Mouse (Mus musculus): Measurements from ENCODE around the gene Papln.

The Papln gene

GRCm38 (mm10) chr12:83767833-83768232, 4.4 kb downstream of the Papln start:
- no peak for DNase-seq (ENCODE audit: low spot score in 2 of 2)

DNA sequence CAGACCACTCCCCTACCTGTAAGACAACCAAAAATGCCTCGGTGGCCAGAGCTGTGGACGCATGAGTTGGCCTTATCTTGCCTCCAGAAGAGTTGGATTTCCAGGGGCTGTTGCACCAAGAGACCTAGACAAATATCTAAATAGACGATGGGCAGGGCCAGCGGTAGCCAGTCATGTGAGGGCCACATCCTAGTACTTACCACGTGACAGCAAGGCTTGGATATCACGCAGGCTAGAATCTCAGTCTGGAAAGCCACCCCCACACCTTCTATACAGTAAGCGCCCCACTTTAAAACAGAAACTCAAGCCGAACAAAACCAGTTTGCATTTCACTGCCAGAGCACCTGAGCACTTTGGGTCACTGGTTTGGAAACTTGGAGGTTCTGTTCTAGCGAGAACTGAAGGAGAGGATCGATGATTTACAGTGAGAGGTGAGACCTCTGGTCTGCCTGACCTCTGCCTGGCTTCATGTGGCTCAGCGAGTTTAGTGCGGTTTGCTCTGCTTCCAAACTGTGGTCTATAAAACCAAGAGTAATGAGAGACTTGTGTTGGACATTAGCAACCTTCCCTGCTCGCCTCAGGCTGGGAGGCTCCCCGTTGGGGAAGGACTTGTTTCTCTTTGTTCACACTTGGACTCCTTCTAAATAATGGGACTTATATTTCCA, 4.9 kb downstream of the Papln start:
- no peak for DNase-seq (ENCODE audit: low spot score in 2 of 2)

GRCm38 (mm10) chr12:83770418-83771256, 7.2 kb downstream of the Papln start:
- DNase-seq (ENCODE audit: low spot score in 2 of 2) = peak; percentile 59 to 74

DNA sequence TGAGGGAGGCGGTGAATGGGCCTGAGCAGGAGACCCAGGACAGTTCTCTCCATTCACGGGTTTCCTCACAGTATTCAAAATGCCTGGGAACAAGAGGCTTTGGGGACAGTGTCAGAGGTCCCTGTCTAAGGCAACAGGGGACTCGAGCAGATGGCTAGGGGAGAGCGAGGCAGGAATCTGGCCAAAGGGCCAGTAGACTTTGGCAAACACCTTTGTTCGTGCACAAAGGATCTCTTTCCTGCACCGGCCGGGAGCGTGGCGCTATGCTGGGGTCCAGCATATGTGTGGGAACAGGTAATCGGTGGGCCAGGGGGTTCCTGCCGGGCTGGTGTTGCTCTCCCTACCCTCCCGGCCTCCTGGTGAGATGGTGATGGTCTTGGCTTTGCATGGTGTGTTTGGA, 12.2 kb downstream of the Papln start:
- DNase-seq (ENCODE audit: low spot score in 2 of 2) = no peak

GRCm38 (mm10) chr12:83776766-83777165, 13.3 kb downstream of the Papln start:
- DNase-seq (ENCODE audit: low spot score in 2 of 2) = no peak

DNA sequence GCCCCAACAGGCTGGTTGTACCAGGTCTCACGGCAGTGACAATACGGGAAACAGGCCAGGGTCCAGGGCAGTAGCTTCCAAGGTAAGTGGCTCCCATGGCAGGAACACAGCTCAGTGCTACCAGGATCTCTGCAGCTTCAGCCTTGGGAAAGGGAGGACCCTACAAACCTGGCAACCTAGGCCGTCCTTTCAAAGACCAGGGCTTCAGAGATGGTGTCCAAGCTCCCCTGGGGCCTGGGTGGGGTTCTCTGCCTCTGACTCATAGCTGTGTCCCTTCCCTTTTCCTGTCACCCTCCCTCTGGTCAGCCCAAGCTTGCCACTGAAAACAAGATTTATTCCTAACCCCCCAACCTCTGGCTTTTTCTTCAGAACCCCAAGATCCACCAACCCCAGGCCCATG, 16.7 kb downstream of the Papln start:
- DNase-seq (ENCODE audit: low spot score in 2 of 2) = no peak

DNA sequence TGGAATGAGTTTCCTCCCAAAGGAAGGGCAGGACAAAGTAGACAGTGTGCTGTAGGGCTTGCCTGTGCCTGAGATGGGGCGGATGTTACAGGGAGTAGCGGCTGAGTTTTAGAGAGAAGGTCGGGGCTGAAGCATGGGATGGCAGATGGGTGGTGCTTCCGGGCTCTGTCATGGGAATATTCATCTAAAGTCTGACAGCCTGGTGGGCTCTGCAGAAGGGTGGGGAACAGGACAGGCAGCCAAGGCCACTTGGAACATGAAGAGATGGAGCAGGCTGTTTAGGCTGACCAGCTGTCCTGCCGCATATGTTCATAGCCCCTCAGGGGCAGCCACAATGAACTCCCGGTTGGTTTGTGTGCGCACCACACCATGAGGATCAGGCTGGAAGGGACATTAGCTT, 17.8 kb downstream of the Papln start:
- no peak for DNase-seq (ENCODE audit: low spot score in 2 of 2)

DNA sequence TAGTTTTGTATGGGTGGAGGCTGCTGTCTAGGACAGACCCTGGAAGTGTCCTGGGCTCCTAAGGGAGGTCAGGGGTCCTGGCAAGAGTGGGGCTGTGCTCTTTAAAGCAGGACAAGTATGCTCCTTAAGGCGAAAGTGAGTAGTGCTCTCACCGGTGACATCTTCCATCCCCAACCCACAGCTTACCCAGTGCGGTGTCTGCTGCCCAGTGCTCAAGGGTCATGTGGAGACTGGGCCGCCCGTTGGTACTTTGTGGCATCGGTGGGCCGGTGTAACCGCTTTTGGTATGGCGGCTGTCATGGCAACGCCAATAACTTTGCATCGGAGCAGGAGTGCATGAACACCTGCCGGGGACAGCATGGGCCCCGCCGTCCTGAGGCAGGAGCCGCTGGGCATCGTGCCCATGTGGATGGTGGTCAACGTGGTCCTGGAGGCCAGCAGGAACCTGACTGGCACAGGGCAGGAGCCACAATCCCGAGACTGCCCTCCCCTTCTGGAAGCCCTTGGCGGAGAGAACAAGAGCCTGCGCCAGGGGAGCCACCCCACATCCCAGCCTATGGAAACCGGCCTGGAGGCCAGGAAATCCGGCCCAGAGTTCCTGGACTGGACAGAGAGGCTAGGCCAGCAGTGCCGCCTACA, 18.3 kb downstream of the Papln start:
- DNase-seq (ENCODE audit: low spot score in 2 of 2) = no peak

DNA sequence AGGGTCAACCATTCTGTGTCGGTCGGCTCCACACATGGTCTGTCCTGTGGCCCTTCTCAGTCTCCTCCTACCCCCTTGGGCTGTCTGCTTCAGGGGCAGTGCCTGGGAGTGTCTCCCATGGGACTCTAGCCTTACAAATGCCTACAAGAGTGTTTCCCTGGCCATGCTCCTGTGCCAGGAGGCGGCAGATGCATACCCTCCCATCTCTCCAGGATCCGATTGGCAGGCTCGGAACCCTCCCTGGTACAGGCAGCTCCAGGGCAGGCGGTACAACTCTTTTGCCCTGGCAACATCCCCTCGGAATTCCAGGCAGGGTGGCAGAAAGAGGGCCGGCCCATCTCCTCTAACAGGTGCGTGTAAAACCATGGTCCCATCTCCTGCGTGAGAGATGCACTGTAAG, 19.2 kb downstream of the Papln start:
- DNase-seq (ENCODE audit: low spot score in 2 of 2) = no peak

GRCm38 (mm10) chr12:83785305-83785704, 21.9 kb downstream of the Papln start:
- DNase-seq (ENCODE audit: low spot score in 2 of 2) = no peak

DNA sequence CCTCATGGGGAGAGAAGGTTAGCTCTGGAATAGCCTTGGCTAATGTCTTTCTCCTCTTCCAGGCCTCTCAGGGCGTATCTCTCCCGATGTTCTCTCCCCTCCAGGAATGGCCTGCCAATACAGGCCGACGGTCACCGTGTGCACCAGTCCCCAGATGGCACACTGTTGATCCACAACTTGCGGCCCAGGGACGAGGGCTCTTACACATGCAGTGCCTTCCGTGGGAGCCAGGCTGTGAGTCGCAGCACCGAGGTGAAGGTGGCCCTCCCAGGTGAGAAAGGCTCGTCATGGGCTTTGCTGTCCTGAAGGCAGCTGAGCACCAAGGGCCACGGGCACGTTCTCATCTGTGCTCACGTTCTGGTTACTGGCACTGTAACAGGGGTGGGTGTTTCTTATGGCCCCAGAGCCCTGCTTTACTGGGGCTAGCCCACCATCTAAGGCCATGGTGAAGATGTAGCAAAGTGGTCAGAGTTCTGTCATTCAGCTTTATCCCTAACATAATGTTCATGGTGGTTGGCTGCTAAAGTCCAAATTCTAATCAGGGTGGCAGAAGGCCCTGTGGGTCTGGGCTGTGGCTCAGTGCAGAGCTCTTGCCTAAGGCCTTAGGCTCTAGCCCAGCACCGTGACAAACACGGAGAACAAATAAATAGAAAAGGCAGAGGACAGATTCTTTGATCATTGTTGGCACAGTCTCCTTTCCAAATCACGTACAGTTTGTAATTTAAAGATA, 25.8 kb downstream of the Papln start:
- DNase-seq (ENCODE audit: low spot score in 2 of 2) = no peak

DNA sequence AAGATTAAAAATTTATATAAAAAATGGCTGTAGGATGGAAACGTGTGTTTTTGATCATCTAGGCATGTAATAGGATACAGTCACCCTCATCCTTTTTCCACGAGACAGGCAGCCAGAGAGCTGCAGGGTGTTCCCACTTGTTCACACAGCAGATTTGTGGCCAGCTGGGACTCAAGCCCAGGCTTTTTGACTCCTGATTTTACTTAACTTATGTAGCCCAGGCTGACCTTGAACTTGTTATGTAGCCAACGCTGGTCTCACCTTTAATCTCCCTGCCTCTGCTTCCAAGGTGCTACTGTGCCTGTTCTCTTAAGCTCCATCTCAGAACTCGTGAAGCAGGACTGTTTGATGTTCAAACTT, 26.3 kb downstream of the Papln start:
- DNase-seq (ENCODE audit: low spot score in 2 of 2) = no peak

- DNase-seq (ENCODE audit: low spot score in 2 of 2) = no peak
Observed at GRCm38 (mm10) chr12:83790749-83791148, 27.3 kb downstream of the Papln start.

DNA sequence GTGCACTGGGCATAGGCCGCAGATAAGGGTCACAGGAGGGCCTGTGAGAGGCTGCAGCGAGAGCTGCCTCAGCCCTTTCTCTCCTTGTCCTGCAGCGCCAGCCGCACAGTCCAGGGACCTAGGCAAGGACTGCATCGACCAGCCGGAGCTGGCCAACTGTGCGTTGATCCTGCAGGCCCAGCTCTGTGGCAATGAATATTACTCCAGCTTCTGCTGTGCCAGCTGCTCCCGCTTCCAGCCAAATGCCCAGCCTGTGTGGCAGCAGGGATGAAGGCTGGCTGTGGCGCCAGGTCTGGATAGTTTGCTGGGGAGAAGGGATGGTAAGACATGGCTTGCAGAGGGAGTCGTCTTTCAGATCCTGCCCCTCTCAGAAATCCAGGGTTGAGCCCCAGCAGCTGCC, 28.3 kb downstream of the Papln start:
- peak; percentile 47 to 52 for DNase-seq (ENCODE audit: low spot score in 2 of 2)

DNA sequence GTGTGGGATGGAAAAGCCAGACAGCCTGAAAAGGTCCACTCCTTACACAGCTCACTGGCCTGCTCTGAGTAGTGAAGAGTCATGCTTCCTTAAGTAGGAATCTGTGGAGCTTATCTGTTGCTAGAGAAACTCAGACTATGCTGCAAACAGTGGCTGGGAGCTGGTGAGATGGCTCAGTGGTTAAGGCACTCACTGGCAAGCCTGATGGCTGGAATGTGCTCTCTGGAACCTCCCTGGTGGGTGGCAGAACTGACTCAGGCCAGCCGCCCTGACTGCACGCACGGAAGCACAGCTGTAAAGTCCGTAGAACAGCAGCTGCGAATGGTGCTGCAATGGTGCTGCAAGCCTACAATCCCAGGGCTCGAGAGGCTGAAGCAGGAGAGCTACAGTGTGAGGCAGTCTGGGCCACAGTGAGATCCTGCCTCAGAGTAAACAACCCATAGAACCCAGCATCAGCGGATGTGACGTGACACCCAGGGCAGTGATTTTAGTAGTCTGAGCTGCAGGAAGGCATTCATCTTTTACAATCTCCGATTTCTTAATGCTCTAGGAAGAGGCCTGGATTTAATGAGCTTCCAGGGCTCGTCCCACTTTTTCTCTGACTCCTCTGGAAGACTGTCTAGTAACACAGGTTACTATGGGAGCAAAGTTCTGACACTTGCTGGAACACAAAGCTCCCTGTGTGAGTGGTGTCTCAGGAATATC, 29.4 kb downstream of the Papln start:
- no peak for DNase-seq (ENCODE audit: low spot score in 2 of 2)

- no peak for DNase-seq (ENCODE audit: low spot score in 2 of 2)
Observed at GRCm38 (mm10) chr12:83795051-83795450, 31.6 kb downstream of the Papln start.

- no peak for DNase-seq (ENCODE audit: low spot score in 2 of 2)
Observed at GRCm38 (mm10) chr12:83795586-83795985, 32.2 kb downstream of the Papln start.

GRCm38 (mm10) chr12:83798313-83798712, 34.9 kb downstream of the Papln start:
- DNase-seq (ENCODE audit: low spot score in 2 of 2) = no peak

DNA sequence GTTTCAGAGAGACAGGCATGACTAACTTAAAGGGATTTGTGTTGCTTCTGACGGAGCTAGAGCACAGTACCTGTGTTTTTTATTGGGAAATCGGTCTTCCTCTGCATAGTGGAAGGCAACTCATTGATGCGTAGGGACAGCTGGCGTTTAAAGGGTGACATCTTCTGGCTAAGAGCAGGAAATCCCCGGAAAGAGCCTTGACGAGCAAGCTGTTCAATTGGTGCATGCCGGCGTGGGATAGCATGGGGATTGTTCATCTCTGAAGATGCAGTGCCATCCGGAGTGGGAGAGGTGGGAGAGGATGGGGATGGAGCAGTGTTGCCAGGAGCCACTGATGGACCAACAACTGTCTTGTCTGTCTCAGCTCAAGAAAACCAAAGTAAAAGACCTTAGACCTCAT, 37.5 kb downstream of the Papln start:
- DNase-seq (ENCODE audit: low spot score in 2 of 2) = peak; percentile 59 to 72

- DNase-seq (ENCODE audit: low spot score in 2 of 2) = no peak
Observed at GRCm38 (mm10) chr12:83803641-83804040, 40.2 kb downstream of the Papln start.

GRCm38 (mm10) chr12:83811901-83812300, 48.5 kb downstream of the Papln start:
- DNase-seq (ENCODE audit: low spot score in 2 of 2) = no peak

GRCm38 (mm10) chr12:83816616-83817015, 53.2 kb downstream of the Papln start:
- DNase-seq (ENCODE audit: low spot score in 2 of 2) = no peak
